Mouse (Mus musculus) kidney, embryonic 16.5 days (tissue): ENCODE data around the gene Gm20547. TPM values are rescaled to one million over a fixed set of nuclear protein-coding genes. Genes with fewer than 3 reads are reported as not detected.

ENCODE experiments used
- ATAC-seq: fragments of 200-750 bp; cut with Nextera tagmentation; 2 replicates; pipeline ENCODE4 v1.8.0; 2017; ENCODE audit warnings: moderate TSS enrichment; ENCODE audit not compliant: low FRiP score, low TSS enrichment
- H3K27ac ChIP-seq: fragments of 300-500 bp; sonication (generic); 2 replicates; pipeline ENCODE4 v1.5.1; 2014; ENCODE audit warnings: low read length
- H3K27me3 ChIP-seq: fragments of 300-500 bp; sonication (generic); 2 replicates; pipeline ENCODE4 v1.6.1; 2014; ENCODE audit warnings: low read length, control low read depth, mixed read lengths; ENCODE audit not compliant: insufficient read depth
- H3K36me3 ChIP-seq: fragments of 300-500 bp; sonication (generic); 2 replicates; pipeline ENCODE4 v1.6.1; 2014; ENCODE audit warnings: low read length, control low read depth, mixed read lengths; ENCODE audit not compliant: insufficient read depth
- H3K4me1 ChIP-seq: fragments of 300-500 bp; sonication (generic); 2 replicates; pipeline ENCODE4 v1.6.1; 2014; ENCODE audit warnings: low read length, control low read depth, mixed read lengths; ENCODE audit not compliant: insufficient read depth
- H3K4me2 ChIP-seq: fragments of 300-500 bp; sonication (generic); replicated peaks from 2 replicates; pipeline ENCODE4 v1.6.1; 2014; ENCODE audit warnings: low read depth, low read length
- H3K4me3 ChIP-seq: fragments of 300-500 bp; sonication (generic); 2 replicates; pipeline ENCODE4 v1.5.1; 2014; ENCODE audit warnings: mild to moderate bottlenecking, low read length
- H3K9ac ChIP-seq: fragments of 300-500 bp; sonication (generic); replicated peaks from 2 replicates; pipeline ENCODE4 v1.6.1; 2014; ENCODE audit warnings: low read length
- H3K9me3 ChIP-seq: fragments of 300-500 bp; sonication (generic); 2 replicates; pipeline ENCODE4 v1.6.1; 2016; ENCODE audit warnings: low read length, control low read depth
- WGBS: fragments of 180-500 bp; shearing (Covaris S2); extraction: QIAGEN DNeasy Blood & Tissue Kit; methylation state at CpG from one replicate; pipeline ENCODE4 v1.1.7; 2014; 5-methylcytosine and 5-hydroxymethylcytosine counted together
- polyA plus RNA-seq: library from polyadenylated mRNA; unstranded; fragments of >200 nt; fragmentation: Nextera tagmentation; extraction: Ambion mirVana; gene quantifications from 2 replicates; pipeline ENCODE4 v1.2.1, GENCODE M21; 2015

Gm20547 gene
- polyA plus RNA-seq, 1 experiment from 2014 or later, result not detected

GRCm38 (mm10) chr17:34887942-34888341, 6.1 kb upstream of the Gm20547 start:
- ATAC-seq, result no peak
- no peaks in the 10 kb centered on the region for H3K4me1 ChIP-seq
- 83% methylated on average over 5 of the region's 5 CpGs for WGBS

DNA sequence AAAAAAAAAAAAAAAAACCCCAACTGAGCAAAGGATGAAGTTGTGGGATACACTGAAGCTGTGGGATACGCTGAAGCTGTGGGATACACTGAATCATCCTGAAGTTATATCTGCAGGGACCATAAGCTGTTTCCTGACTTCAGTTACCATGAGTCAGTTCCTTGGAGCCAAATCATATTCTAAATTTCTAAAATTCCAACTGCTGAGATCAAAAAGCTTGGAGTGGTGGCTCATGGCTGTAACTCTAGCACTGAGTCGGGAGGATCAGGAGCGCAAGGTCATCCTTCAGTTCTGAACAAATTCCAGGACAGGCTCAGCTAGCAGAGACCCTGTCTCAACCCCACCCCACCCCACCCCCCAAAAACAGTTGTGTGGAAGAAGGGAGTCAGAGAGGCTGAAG, 3.8 kb upstream of the Gm20547 start:
- ATAC-seq, result no peak
- no peaks in the 10 kb centered on the region for H3K27me3 ChIP-seq
- no peak overlapping the region for H3K4me3 ChIP-seq
- no peak overlapping the region for H3K27ac ChIP-seq
- H3K36me3 ChIP-seq, result no peaks in the 10 kb centered on the region
- 74% methylated on average over 3 of the region's 3 CpGs for WGBS
- no peak overlapping the region for H3K9ac ChIP-seq
- H3K4me2 ChIP-seq, result no peak overlapping the region
- no peaks in the 10 kb centered on the region for H3K9me3 ChIP-seq
- H3K4me1 ChIP-seq, result peaks cover 6% of the 10 kb centered on the region

More at GRCm38 (mm10) chr17:34887942-34888341, 6.1 kb upstream of the Gm20547 start:
- H3K9me3 ChIP-seq, result no peaks in the 10 kb centered on the region
- H3K36me3 ChIP-seq, result no peaks in the 10 kb centered on the region
- H3K27ac ChIP-seq, result no peak overlapping the region
- no peak overlapping the region for H3K4me2 ChIP-seq
- no peaks in the 10 kb centered on the region for H3K27me3 ChIP-seq
- no peak overlapping the region for H3K4me3 ChIP-seq
- H3K9ac ChIP-seq, result no peak overlapping the region

DNA sequence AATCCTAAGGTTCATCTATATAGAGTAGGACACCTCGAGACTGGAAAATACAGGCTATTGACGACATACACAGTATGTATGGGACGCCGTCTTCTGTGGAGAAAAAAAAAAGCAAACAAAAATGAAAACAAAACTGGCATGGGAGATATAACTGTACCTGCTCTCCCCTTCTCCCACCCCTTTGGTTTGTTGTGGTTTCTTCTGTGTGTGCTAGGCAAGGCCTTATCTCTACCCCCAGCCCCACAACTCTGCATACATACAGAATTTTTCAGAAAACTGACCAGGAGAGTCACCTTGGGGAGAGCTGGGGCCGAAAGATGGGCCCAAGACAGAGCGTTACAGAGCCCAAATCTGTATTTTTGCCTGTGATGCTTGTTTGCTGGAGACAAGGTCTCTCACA, 2.9 kb upstream of the Gm20547 start:
- Histone ChIP-seq H3K36me3 (no peaks in the 10 kb centered on the region), H3K4me3 (no peak overlapping the region), H3K4me2 (no peak overlapping the region), H3K9me3 (no peaks in the 10 kb centered on the region), H3K27me3 (no peaks in the 10 kb centered on the region), H3K27ac (no peak overlapping the region), H3K9ac (no peak overlapping the region), H3K4me1 (peaks cover 6% of the 10 kb centered on the region)
- no peak for ATAC-seq
- WGBS, result 90% methylated on average over 6 of the region's 6 CpGs

GRCm38 (mm10) chr17:34883332-34883731, 1.5 kb upstream of the Gm20547 start:
- H3K27ac ChIP-seq, result no peak overlapping the region
- ATAC-seq, result no peak
- no peak overlapping the region for H3K4me3 ChIP-seq
- peaks cover 6% of the 10 kb centered on the region for H3K4me1 ChIP-seq
- no peak overlapping the region for H3K9ac ChIP-seq
- no peaks in the 10 kb centered on the region for H3K27me3 ChIP-seq
- no peak overlapping the region for H3K4me2 ChIP-seq
- H3K36me3 ChIP-seq, result no peaks in the 10 kb centered on the region
- WGBS, result 62% methylated on average over 3 of the region's 3 CpGs
- no peaks in the 10 kb centered on the region for H3K9me3 ChIP-seq

DNA sequence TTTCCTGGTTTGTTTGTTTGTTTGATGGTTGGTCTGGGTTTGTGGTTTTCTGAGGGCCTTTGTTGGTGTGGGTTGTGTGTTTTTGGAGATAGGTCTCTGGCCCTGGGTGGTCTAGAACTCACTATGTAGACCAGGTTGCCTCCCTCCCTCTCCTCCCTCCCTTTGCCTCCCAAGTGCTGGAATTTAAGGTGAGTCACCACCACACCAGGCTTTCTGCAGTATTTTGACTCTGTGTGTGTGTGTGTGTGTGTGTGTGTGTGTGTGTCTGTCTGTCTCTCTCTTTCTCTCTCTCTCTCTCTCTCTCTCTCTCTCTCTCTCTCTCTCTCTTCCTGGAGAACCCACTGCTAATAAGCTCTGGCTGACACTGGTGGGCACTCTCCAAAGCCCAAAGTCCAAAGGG, 676 bp downstream of the Gm20547 start:
- H3K9me3 ChIP-seq, result no peaks in the 10 kb centered on the region
- no peak overlapping the region for H3K4me3 ChIP-seq
- H3K27ac ChIP-seq, result no peak overlapping the region
- H3K9ac ChIP-seq, result no peak overlapping the region
- peaks cover 6% of the 10 kb centered on the region for H3K4me1 ChIP-seq
- no peak overlapping the region for H3K4me2 ChIP-seq
- H3K27me3 ChIP-seq, result no peaks in the 10 kb centered on the region
- no peak for ATAC-seq
- H3K36me3 ChIP-seq, result no peaks in the 10 kb centered on the region

GRCm38 (mm10) chr17:34879336-34879879, 2.4 kb downstream of the Gm20547 start, which contains the start of gene Zbtb12:
Gene Zbtb12, plus strand, starts transcription at chr17:34879483.
- no peak for ATAC-seq
- Histone ChIP-seq H3K27me3 (no peaks in the 10 kb centered on the region), H3K9me3 (no peaks in the 10 kb centered on the region), H3K27ac (no peak within 1 kb of the TSS), H3K9ac (no peak within 1 kb of the TSS), H3K4me2 (no peak within 1 kb of the TSS), H3K36me3 (no peaks in the 10 kb centered on the region), H3K4me1 (peaks cover 6% of the 10 kb centered on the region), H3K4me3 (no peak within 1 kb of the TSS)
- 59% methylated on average over 11 of the region's 11 CpGs for WGBS

- Histone ChIP-seq H3K4me2 (no peak overlapping the region), H3K9ac (no peak overlapping the region), H3K27ac (no peak overlapping the region), H3K4me1 (no peaks in the 10 kb centered on the region), H3K9me3 (no peaks in the 10 kb centered on the region), H3K27me3 (no peaks in the 10 kb centered on the region), H3K4me3 (no peak overlapping the region), H3K36me3 (no peaks in the 10 kb centered on the region)
- WGBS, result 84% methylated on average over 6 of the region's 6 CpGs
- ATAC-seq, result no peak
These were observed 7.5 kb downstream of the Gm20547 start for GRCm38 (mm10) chr17:34874321-34874720.

- Histone ChIP-seq H3K4me1 (peaks cover 2% of the 10 kb centered on the region; the same call in 1 of the 2 replicates), H3K4me3 (no peak overlapping the region), H3K9me3 (no peaks in the 10 kb centered on the region), H3K27ac (no peak overlapping the region), H3K27me3 (no peaks in the 10 kb centered on the region), H3K4me2 (no peak overlapping the region), H3K36me3 (no peaks in the 10 kb centered on the region), H3K9ac (no peak overlapping the region)
- 44% methylated on average over 7 of the region's 7 CpGs for WGBS
- ATAC-seq, result no peak
These were observed 15.9 kb downstream of the Gm20547 start for GRCm38 (mm10) chr17:34865981-34866380.

DNA sequence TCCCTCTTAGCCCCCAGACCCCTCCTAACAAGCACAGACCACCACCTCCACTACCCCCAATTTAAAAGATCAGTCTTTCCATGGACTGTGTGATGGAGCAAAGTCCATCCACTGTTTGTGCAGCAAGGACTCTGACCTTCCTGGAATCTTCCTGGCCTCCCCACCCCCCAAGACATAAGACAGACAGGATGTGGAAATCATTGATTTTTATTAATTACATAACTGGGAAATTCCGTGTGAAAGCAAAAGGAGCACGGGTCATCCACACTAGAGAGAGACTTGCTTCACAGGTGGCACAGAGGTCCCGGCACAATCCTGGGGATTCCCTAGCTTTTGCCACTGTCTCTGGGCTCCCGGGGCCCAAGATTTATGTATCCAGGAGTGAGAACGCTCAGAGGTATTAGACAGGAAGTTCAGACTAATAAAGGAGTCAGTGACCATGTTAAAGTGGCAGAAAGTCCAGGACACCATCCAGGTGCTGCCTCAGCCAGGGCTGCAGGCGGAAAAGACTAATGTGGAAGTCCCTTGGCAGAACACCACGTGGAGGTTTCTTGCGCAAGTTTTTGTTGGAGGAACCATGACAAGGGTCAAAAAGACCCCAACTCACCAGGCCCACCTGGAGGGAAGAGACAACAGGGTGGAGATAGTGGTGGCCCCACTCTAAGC, 19.3 kb downstream of the Gm20547 start, which contains the start of gene Cfb:
Cfb (minus strand) TSS at position 103 of the 666 bp plus-strand sequence.
- no peak within 1 kb of the TSS for H3K9ac ChIP-seq
- H3K27me3 ChIP-seq, result no peaks in the 10 kb centered on the region
- H3K27ac ChIP-seq, result no peak within 1 kb of the TSS; the same call in 1 of the 2 replicates
- WGBS, result 29% methylated on average over 8 of the region's 8 CpGs
- no peak within 1 kb of the TSS for H3K4me3 ChIP-seq
- H3K9me3 ChIP-seq, result no peaks in the 10 kb centered on the region
- no peak within 1 kb of the TSS; the same call in 1 of the 2 replicates for H3K4me2 ChIP-seq
- H3K4me1 ChIP-seq, result peaks cover 2% of the 10 kb centered on the region; the same call in 1 of the 2 replicates
- ATAC-seq, result peak; percentile 49; the same call in 1 of the 2 replicates
- H3K36me3 ChIP-seq, result peaks cover 2% of the 10 kb centered on the region; the same call in 1 of the 2 replicates
